In genomic region chr17:56974708-56975240, GRCm38 (mm10) we compare ENCODE assay signal across 21 mouse cellular contexts. TPM values are rescaled to one million over a fixed set of nuclear protein-coding genes. Genes with fewer than 3 reads are reported as not detected.
"Had no signal": no experiment of that assay in that cellular context is flagged by ENCODE, and none has a peak within 500 bp of the region (broad histone marks: within the 10 kb centered on the region; RNA-seq: fewer than 3 reads in every experiment).

No protein-coding gene starts in this region.

- H3K4me1 ChIP-seq: midbrain, embryonic 12.5 days had no signal

- H3K36me3 ChIP-seq: liver, embryonic 12.5 days; midbrain, embryonic 12.5 days had no signal

- H3K4me2 ChIP-seq: liver, embryonic 12.5 days; lung, embryonic 14.5 days; midbrain, embryonic 12.5 days had no signal

- H3K9ac ChIP-seq: liver, embryonic 12.5 days; lung, embryonic 14.5 days; midbrain, embryonic 12.5 days had no signal

- ATAC-seq: liver, embryonic 12.5 days; midbrain, embryonic 16.5 days had no signal

- H3K4me3 ChIP-seq: liver, embryonic 12.5 days; megakaryocyte, embryonic 14.5 days; midbrain, embryonic 12.5 days had no signal

- H3K27ac ChIP-seq: liver, embryonic 12.5 days; macrophage; midbrain, embryonic 12.5 days had no signal

- H3K9me3 ChIP-seq: liver, embryonic 12.5 days; megakaryocyte, embryonic 14.5 days; midbrain, embryonic 12.5 days had no signal

- DNase-seq: kidney, postnatal 14 days; left cerebral cortex, postnatal 4 days; lung, embryonic 14.5 days; lung, postnatal 10 days; right cerebral cortex, postnatal 14 days; thymus, postnatal 4 days had no signal

RNA-seq across cellular contexts. Expression of gene Acer1, which starts 7.2 kb away (rescaled TPM):
- total RNA-seq: layer of hippocampus, adult 8-10 months; layer of hippocampus, postnatal 14 days; left cerebral cortex, adult 18-20 months; left cerebral cortex, postnatal 10 days; left cerebral cortex, postnatal 4 days had no signal
- polyA plus RNA-seq: liver, embryonic 12.5 days; liver, embryonic 16.5 days; lung, embryonic 14.5 days; macrophage; midbrain, embryonic 12.5 days; midbrain, embryonic 16.5 days; neural tube, embryonic 14.5 days had no signal

RNA-seq across cellular contexts. Expression of gene Pspn, which starts 25.0 kb away (rescaled TPM):
- total RNA-seq: layer of hippocampus, postnatal 14 days; left cerebral cortex, postnatal 10 days; left cerebral cortex, postnatal 4 days had no signal
- polyA plus RNA-seq: large intestine, adult 2 months; limb, embryonic 14.5 days; liver, embryonic 16.5 days; macrophage; neural tube, embryonic 14.5 days; small intestine, adult 2 months; stomach, embryonic 16.5 days had no signal
